Mouse (Mus musculus): ENCODE measurements at regions not wholly inside any gene's neighbourhood (a gene's known extent, or its start where the extent isn't known, plus 50 kb on each side); places are given as distances from the start of the nearest gene placed in this dataset.

DNA sequence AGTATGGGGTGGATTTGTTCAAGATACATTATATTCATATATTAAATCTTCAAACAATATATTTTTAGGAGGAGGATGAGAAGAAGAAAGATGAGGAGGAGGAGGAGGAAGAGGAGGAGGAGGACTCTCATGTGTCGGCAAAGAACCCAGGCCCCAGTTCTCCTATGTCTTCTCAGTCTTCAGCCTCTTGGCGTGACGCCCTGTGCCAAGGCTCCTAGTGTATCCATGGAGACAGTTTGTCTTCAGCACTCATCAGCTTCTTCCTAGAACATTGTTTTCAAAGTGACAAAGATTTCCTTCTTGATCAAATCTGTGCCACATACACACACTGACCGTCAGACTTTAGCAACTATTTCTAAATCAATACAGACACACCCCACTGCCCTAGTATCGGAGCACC lies 156.4 kb upstream of the Tox3 start:
- DNase-seq (ENCODE audit: low read depth, low spot score) = no peak

- DNase-seq (ENCODE audit: low read depth, low spot score) = no peak
Observed at GRCm38 (mm10) chr8:90503306-90503705, 155.2 kb upstream of the Tox3 start.

DNA sequence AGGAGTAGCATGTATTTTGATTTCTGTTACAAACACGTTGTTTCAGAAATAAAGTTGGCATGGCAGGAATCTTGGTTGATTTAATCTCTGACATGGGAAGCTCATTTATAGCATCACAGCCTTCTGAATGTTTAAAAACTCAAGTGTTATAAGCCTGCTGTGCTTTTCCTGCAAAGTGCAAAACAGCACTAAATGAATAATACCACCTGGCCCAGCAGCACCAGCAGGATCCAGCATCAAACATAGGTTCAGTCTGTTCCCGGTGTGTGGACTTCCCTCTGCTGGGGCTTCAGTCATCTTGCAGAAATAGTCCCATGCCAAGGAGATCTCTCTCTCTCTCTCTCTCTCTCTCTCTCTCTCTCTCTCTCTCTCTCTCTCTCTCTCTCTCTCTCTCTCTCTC lies 154.7 kb upstream of the Tox3 start:
- no peak for DNase-seq (ENCODE audit: low read depth, low spot score)

DNA sequence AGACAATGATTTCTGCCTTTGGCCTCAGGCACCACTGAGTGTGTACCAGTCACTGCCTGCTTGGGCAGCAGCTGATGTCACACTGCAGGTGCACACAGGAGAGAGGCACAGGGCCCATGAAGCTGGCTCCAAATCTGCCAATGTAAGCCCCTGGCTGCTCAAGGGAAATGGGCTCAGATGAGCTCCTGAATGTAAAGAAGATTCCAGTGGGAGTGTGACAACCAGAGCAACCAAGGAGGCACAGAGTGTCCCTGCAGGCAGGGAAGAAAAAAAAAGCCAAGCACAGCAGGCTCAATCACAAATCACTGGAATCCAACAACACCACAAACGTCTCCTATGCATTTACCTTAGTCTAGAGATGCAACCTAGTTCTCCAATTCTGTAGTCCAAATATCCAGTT lies 151.2 kb upstream of the Tox3 start:
- no peak for DNase-seq (ENCODE audit: low read depth, low spot score)

- DNase-seq (ENCODE audit: low read depth, low spot score) = peak; percentile 80
Observed at GRCm38 (mm10) chr8:90496658-90497163, 148.6 kb upstream of the Tox3 start.

GRCm38 (mm10) chr8:90495943-90496371 lies 147.8 kb upstream of the Tox3 start:
- no peak for DNase-seq (ENCODE audit: low read depth, low spot score)

DNA sequence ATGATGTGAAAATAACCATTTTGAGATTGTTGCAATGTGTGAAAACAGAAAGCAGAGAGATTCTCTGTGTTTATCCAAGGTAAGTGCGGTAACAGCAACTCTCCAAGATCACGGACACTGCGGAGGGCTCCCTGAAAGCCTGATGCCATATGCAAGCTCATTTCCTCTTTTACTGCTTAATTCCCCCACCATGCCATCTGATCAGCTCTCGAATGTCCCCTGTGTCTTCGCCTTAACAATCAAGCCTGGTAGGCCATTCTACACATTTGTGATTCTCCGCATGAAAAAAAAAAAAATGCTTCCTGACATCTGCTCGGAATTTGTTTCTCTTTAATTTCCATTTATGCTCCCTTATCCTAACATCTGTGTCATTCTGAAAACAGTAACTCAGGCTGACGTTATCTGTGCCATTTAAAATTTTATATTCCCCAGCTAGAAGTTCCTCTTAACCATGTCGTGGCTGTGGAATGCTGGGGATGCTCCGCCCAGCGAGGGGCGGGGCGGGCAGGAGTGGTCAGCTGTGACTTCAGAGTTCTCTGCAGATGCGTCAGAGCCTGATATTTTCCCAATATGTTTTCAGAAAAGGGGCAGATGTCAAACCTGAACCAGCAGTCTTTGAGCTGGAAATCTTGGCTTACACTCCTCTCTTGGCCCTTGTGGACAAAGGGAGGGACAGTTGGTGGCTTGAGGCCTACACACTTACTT lies 144.5 kb upstream of the Tox3 start:
- DNase-seq (ENCODE audit: low read depth, low spot score) = no peak

- DNase-seq (ENCODE audit: low read depth, low spot score) = no peak
Observed at GRCm38 (mm10) chr8:90491691-90492090, 143.5 kb upstream of the Tox3 start.

GRCm38 (mm10) chr8:90490734-90491441 lies 142.7 kb upstream of the Tox3 start:
- no peak for DNase-seq (ENCODE audit: low read depth, low spot score)

DNA sequence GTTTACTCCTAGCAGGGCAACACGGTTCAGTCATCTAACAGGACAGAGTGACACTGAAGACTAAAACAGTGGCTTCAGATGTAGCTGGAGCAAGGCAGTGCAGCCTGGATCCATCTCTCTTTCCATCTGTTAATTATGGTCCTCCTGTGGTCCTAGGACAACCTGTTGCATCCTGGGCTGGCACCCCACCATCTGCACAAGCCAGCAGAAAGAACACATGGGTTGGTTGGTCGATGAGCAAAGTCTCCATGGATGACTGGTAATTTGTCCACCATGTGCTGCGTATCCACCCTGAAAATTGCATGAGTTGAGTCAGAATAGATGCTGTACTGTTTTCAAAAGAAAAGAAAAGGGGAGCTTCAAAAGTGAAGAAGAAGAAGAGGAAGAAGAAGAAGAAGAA lies 138.4 kb upstream of the Tox3 start:
- no peak for DNase-seq (ENCODE audit: low read depth, low spot score)

DNA sequence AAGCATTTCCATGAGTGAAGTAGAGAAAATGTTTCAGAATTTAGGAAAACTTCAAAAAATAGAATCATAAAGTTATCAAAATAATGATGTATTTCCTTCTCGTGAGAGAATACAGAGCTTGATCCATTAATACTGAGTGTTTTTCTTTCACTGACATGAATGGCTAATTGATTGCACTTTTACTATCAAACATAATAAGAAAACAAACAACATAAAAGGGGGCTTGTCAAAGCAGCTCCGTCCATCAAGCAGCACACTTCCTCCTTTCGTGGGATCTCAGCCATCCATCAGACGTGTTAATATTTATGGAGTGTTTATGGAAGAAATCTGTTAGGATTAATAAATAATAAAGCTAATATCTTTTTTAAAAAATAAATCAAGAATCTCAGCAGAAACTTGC lies 130.0 kb upstream of the Tox3 start:
- DNase-seq (ENCODE audit: low read depth, low spot score) = no peak

DNA sequence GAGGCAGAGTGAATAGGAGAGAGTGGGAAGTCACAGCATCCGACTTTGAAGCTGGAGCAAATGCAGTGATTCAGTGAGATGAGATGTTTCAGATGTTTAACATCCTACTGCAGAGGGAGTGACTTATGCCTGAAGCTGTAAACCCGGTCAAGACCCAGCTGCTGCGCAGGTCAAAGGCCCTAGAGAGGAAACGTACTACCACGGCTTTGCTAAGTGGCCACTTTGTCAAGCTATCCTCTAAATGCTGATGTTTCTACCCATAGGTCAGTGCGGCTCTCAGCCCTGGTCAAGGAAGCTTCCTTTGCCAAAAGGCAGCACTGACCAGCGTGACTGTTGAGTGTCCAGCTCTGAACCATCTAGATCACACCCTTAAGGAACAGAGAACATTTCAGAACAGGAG lies 125.9 kb upstream of the Tox3 start:
- DNase-seq (ENCODE audit: low read depth, low spot score) = no peak

DNA sequence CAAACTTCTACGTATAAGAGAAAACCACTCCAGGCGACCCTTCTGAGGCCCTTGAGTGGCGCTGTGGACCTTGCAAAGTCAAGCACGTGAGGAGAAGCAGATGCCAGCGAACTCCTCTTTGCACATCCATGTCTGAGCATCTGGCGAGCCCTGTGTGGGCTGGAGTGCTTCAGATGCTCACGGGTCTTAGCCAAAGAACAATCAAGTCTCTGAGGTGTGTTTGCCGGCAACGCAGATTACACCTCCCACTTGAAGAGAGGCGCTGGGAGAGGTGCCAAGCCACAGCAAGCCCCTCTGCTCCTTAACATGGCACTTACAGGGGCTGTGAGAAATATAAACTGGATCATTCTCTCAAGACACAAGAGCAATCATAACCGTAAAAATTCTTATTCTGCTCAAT lies 122.7 kb upstream of the Tox3 start:
- DNase-seq (ENCODE audit: low read depth, low spot score) = no peak

- DNase-seq (ENCODE audit: low read depth, low spot score) = no peak
Observed at GRCm38 (mm10) chr8:90463708-90464107, 115.6 kb upstream of the Tox3 start.

DNA sequence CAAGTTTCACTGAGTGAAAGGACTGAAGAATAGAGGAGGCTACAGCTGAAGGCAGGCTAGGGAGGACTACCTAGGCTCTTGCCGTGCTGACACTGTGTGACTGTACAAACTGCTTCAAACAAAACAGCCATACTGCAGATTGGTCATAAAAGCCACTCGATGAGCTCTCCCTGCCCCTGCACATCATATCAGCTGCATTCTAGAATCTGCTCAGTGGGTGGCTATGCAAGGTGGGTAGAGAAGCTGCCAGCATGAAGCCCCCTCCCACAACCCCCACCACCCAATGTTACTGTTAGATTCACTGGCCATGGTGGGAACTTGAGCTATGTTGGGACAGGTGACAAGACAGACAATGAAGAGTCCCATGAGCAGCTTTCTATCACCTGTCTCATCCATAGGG lies 107.2 kb upstream of the Tox3 start:
- DNase-seq (ENCODE audit: low read depth, low spot score) = no peak

- DNase-seq (ENCODE audit: low read depth, low spot score) = no peak
Observed at GRCm38 (mm10) chr8:90454130-90454529, 106.0 kb upstream of the Tox3 start.

DNA sequence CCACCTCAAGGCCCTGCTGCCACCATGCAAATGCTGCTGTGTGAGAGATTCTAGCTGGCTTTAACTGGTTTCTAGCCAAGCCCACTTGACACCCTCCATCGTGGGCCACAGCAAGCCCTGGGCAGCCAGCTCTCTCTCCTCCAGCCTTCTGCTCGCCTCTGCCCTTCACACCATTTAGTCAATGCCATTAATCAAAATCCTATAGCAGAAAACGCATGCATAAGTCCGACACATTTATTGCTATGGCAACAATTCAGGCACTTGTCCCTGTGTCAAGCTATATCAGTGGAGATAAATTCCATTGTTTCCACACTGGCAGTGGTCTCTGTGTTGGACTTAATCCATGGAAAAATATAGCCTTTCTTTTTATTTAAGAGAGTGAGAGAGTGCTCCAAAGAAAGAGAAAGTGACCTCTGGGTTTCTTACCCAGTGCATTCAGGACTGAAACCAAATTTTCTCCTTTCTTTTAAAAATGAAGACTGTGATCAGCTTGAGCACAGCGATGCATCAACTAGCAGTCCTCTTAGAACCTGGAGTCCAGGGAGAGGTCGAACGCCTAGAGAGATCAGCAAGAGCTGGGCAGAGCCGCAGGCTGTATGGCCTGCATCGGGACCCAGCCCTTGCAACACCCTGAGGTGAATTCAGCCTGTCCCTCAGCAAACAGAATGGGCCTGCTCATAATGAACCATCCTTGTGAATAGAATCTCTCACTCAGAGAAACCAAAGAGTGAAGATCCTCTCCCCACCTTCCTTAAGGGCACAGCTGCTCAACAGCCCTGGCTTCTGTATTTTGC lies 93.1 kb upstream of the Tox3 start:
- no peak for DNase-seq (ENCODE audit: low read depth, low spot score)

- no peak for DNase-seq (ENCODE audit: low read depth, low spot score)
Observed at GRCm38 (mm10) chr8:90414021-90414420, 65.9 kb upstream of the Tox3 start.
